Mouse (Mus musculus) heart, postnatal 36 days (tissue): Measurements from ENCODE around the gene Gm49337. TPM values are rescaled to one million over a fixed set of nuclear protein-coding genes. Genes with fewer than 3 reads are reported as not detected.

Experiments
- DNase-seq, 2 experiments: peaks; one replicate each; pipeline ENCODE4 v3.0.0; 2021 to 2022
- intact Hi-C: fragments of 180-260 bp; cut with DNase I; formaldehyde crosslinking; loops from one replicate; pipeline ENCODE4 v1.15.1; 2025
- total RNA-seq, 2 experiments: library from RNA; stranded (reverse); gene quantifications; 2 replicates each; pipeline ENCODE4 v1.2.3; 2021

Gm49337 gene
- total RNA-seq, 2 experiments from 2014 or later, result not detected

GRCm38 (mm10) chr4:116282211-116282610 lies 109.0 kb downstream of the Gm49337 start:
- intact Hi-C loops, result loop anchor here (1.0 kb wide), 1 partner anchor 113 kb away; no protein-coding TSS in a partner anchor

DNA sequence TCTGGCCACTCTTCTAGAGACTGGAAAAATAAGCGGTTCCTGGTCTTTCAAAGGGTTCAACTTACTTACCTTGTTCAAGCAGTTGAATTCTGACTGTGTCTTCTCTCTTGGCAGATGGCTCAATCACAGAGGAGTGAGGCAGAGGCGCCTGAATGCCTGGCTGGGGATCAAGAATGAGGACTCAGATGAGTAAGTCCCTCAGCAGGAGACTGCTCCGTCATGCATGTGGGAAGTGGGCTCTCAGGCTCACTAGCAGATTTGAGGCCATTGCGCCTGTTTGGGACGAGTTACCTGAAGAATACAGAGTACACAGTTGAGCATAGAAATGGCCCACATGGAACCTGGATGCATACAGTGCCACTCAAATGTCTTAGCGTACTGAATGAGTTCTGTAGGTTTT lies 118.4 kb downstream of the Gm49337 start:
- no peak for DNase-seq
- intact Hi-C loops, result no loop called here

More at GRCm38 (mm10) chr4:116282211-116282610, 109.0 kb downstream of the Gm49337 start:
- DNase-seq, result no peak

DNA sequence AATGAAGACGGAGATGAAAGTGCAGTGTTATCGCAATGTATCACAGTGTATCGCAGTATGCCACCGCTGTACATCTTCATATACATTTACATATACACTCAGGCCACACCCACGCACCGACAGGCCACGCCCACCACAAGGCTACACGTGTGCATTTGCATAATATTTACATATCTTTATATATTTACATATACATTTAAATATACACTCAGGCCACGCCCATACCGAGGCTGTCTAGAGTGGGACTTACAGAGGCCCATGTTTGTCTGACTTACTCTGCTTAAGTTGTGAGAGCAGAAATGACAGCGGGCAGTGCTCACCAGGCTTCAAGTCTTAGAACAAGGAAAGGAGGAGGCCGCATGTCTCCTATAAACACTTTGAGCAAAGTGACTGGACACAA lies 120.1 kb downstream of the Gm49337 start:
- no peak for DNase-seq
- intact Hi-C loops, result no loop called here

DNA sequence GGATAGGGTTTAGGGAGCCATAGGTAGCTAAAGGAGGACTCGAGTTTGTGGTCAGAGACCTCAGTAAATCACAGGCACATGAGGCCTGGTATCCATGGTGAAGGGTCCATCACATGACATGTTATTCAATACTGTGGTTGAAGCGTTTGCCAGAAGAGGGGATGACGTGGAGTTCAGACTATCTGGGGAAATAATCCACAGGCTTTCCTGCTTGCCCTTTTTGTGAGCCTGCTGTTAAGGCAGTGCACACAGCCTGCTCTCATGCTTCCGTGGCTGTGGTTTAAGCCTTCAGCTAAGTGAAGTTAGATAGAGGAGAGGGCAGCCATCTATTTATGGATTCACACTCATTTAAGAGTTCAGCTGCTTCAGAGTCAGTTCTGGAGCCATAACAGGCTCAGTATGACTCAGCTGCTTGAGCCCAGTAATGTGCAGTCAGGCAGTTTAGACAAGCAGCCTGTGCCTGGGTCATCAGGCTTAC lies 127.7 kb downstream of the Gm49337 start:
- DNase-seq, result no peak
- intact Hi-C loops, result no loop called here

DNA sequence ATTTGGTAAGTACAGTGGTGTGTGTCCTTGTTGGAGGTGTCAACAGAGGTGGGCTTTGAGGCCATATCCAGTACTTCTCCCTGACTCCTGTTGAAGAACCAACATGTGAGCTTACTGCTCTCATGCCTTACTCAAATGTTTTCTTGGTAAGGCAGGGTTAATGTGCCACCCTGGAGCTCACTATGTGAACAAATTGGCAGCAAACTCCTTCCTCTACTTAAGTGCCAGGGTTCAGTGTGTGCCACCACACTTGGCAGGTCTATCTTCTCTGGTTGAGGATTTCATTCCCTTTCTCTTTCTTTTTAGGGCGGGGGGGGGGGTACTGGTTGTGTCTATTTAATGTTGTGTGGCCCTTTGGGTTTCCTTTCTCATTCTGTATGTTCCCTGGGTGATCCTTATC lies 131.4 kb downstream of the Gm49337 start:
- intact Hi-C loops, result no loop called here
- no peak for DNase-seq

GRCm38 (mm10) chr4:116317575-116317974 lies 144.4 kb downstream of the Gm49337 start:
- intact Hi-C loops, result no loop called here
- DNase-seq, result no peak

DNA sequence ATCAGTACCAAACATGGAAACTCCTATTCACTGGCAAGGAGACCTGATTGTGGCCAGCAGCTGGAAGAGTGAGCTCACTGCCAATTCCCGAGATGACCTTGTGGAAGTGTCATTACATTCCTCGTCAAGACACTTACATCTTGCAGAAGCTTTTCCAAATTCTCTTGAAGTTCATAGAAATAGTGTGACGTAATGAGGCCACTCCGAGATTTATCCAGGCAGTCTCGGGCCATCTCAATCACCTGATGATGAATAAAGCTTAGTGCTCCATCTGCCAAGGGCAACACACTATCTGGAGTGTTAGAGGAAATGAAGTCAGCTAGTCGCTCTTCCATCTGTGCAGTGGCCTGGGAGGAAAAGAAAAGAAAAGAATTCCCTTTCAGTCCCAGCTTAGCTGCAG lies 148.9 kb downstream of the Gm49337 start:
- DNase-seq, result peak; percentile 15 to 39
- intact Hi-C loops, result no loop called here

GRCm38 (mm10) chr4:116329256-116329655 lies 156.1 kb downstream of the Gm49337 start:
- intact Hi-C loops, result no loop called here
- DNase-seq, result no peak

- DNase-seq, result no peak
- intact Hi-C loops, result loop anchor here (5.0 kb wide), 1 partner anchor 169 kb away; the partner anchor contains the start of gene Tspan1
These were observed 163.1 kb downstream of the Gm49337 start for GRCm38 (mm10) chr4:116336294-116336693.

DNA sequence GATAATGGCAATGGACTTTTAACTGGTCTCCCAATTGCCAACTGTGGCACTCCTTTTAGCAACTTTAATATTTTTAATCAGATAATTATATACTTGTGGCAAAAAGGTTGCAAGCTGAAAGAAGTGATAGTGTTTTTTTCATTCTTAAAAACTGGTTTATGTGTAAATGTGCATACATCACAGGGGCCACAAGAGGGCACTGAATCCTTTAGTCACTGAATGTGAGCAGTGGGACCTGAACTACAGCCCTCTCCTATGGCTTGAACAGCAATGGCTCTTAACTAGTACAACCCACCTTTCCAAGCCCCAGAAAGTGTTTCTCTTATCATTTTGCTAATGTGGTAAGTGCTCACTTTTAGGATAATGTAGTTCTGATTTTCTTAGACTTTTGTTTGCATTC lies 168.9 kb downstream of the Gm49337 start:
- intact Hi-C loops, result loop anchor here (1.0 to 5.0 kb wide), 3 partner anchors 61 to 255 kb away; partner anchors contain the start of gene Ccdc17
- peak; percentile 55 for DNase-seq

Other genes with a start within 250 kb of the Gm49337 start
- not detected for gene Dmbx1, start 233.5 kb upstream of the Gm49337 start, total RNA-seq
- under 1 TPM; 0.24 to 0.69 TPM for gene Faah, start 155.5 kb upstream of the Gm49337 start, total RNA-seq
- gene Nsun4, start 119.5 kb upstream of the Gm49337 start, total RNA-seq, result 10 to 100 TPM; 26.9 to 30.8 TPM
- 1,000 to 10,000 TPM; 1,926 to 1,984 TPM for gene Uqcrh, start 98.3 kb upstream of the Gm49337 start, total RNA-seq
- gene Lrrc41, start 98.1 kb upstream of the Gm49337 start, total RNA-seq, result 10 to 100 TPM; 24.0 to 26.3 TPM
- gene Rad54l, start 49.7 kb upstream of the Gm49337 start, total RNA-seq, result under 1 TPM; 0.22 TPM
- 10 to 100 TPM; 63.5 to 66.3 TPM for gene Pomgnt1, start 49.5 kb upstream of the Gm49337 start, total RNA-seq
- 1 to 10 TPM; 4.6 to 5.1 TPM for gene Lurap1, start 22.0 kb upstream of the Gm49337 start, total RNA-seq
- not detected for gene Tspan1, start 5.8 kb upstream of the Gm49337 start, total RNA-seq
- gene 1700042G07Rik, start within 50 bp of the Gm49337 start, total RNA-seq, result not detected
- 10 to 100 TPM in 1 of 2 experiments, 1 to 10 TPM in 1; 9.8 to 10.6 TPM for gene Pik3r3, start 48.2 kb downstream of the Gm49337 start, total RNA-seq